Mouse (Mus musculus) G1E (cell line): ENCODE results near the gene Dnajc27.

Source experiments
- CTCF ChIP-seq: IDR thresholded peaks from 2 replicates; pipeline ENCODE4 v1.5.1; 2012; ENCODE audit warnings: low read depth, low read length, inconsistent platforms, mixed read lengths
- GATA1 ChIP-seq: IDR thresholded peaks from 2 replicates; pipeline ENCODE4 v1.6.1; 2012; ENCODE audit warnings: borderline replicate concordance, low read length, inconsistent platforms, mixed read lengths
- POLR2AphosphoS5 ChIP-seq: IDR thresholded peaks from 2 replicates; pipeline ENCODE4 v1.6.1; 2012; ENCODE audit warnings: low read depth, low read length, inconsistent platforms; ENCODE audit not compliant: insufficient replicate concordance
- TAL1 ChIP-seq: conservative IDR thresholded peaks from 2 replicates; pipeline ENCODE4 v1.6.1; 2012; ENCODE audit warnings: low read depth, low read length, inconsistent platforms, mixed read lengths

GRCm38 (mm10) chr12:4037511-4037910, 44.9 kb upstream of the Dnajc27 start:
- TF ChIP-seq CTCF (no peak), TAL1 (no peak), GATA1 (no peak), POLR2AphosphoS5 (no peak)
